Mouse (Mus musculus) erythroblast, embryonic 14.5 days (primary cell): ENCODE data around the gene Gak.

ENCODE experiments used
- GATA1 ChIP-seq: IDR thresholded peaks from 2 replicates; pipeline ENCODE4 v1.6.1; 2012; ENCODE audit warnings: low read length, inconsistent platforms, mixed read lengths
- TAL1 ChIP-seq: IDR thresholded peaks from 3 replicates; pipeline ENCODE4 v1.6.1; 2012; ENCODE audit warnings: low read length, inconsistent platforms, mixed read lengths

GRCm38 (mm10) chr5:108659698-108660631 is 30.4 kb upstream of the Gak start, which contains the start of gene Idua:
- TF ChIP-seq GATA1 (no peak), TAL1 (no peak)
